Mouse (Mus musculus): ENCODE data around the gene Plekhh3. TPM values are rescaled to one million over a fixed set of nuclear protein-coding genes. Genes with fewer than 3 reads are reported as not detected.

Gene Plekhh3
- polyA plus RNA-seq, 1 experiment from 2014 or later: 3.5 TPM

DNA sequence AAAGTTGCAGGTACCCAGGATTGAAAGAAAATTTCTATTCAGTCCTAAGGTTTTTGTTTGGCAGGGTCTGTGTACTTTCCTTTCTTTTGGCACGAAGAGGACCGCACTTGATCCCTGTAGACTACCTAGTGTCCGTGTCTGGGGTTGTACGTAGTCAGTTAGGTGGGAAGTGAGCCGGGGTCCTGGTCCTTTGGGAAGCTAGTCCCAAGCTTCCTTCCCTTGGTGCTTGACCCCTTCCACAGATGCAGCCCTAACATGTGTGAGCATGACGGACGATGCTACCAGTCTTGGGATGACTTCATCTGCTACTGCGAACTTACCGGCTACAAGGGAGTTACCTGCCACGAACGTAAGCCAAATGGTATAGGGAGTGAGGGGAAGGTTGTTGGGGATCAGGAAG is 10.8 kb upstream of the Plekhh3 start:
- 93% methylated on average over 11 of the region's 11 CpGs for WGBS

GRCm38 (mm10) chr11:101180846-101181740 is 9.9 kb upstream of the Plekhh3 start:
- Histone ChIP-seq H3K27me3 (ENCODE audit: poor library complexity, severe bottlenecking) (peaks cover 71% of the 10 kb centered on the region), H3K9me3 (no peaks in the 10 kb centered on the region), H3K4me1 (peaks cover 38% of the 10 kb centered on the region), H3K36me3 (replicated peaks) (no peaks in the 10 kb centered on the region), H3K4me3 (no peak overlapping the region), H3K27ac (no peak overlapping the region)
- peak; percentile 62 for DNase-seq (ENCODE audit: extremely low spot score, low spot score)
- 40% methylated on average over 10 of the region's 10 CpGs for WGBS

More for the DNA sequence above, 10.8 kb upstream of the Plekhh3 start:
- Histone ChIP-seq H3K9me3 (no peaks in the 10 kb centered on the region), H3K4me1 (peaks cover 29% of the 10 kb centered on the region), H3K27ac (no peak overlapping the region), H3K27me3 (ENCODE audit: poor library complexity, severe bottlenecking) (peaks cover 62% of the 10 kb centered on the region), H3K36me3 (replicated peaks) (no peaks in the 10 kb centered on the region), H3K4me3 (no peak overlapping the region)
- no peak for DNase-seq (ENCODE audit: extremely low spot score, low spot score)

GRCm38 (mm10) chr11:101180261-101180660 is 9.1 kb upstream of the Plekhh3 start:
- Histone ChIP-seq H3K4me1 (peaks cover 46% of the 10 kb centered on the region), H3K27ac (no peak overlapping the region), H3K36me3 (replicated peaks) (no peaks in the 10 kb centered on the region), H3K27me3 (ENCODE audit: poor library complexity, severe bottlenecking) (peaks cover 79% of the 10 kb centered on the region), H3K4me3 (no peak overlapping the region), H3K9me3 (no peaks in the 10 kb centered on the region)
- no peak for DNase-seq (ENCODE audit: extremely low spot score, low spot score)
- WGBS: 69% methylated on average over 17 of the region's 17 CpGs

DNA sequence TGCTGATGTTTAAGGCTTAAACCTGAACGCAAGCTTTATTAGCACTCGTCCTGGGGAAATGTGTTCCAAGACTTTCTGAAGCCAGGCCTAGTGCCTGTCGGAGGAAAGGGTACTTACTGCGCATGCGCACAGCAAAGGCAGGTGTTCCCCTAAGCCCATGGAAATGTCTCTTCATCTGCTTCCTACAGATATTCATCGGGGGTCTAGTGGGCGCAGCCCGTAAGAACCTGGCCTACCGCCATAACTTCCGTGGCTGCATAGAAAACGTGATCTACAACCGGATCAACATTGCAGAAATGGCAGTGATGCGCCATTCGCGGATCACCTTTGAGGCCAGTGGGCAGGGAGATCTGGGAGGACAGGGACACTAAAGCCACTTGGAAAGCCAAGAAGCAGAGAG is 8.2 kb upstream of the Plekhh3 start:
- Histone ChIP-seq H3K9me3 (no peaks in the 10 kb centered on the region), H3K4me3 (no peak overlapping the region), H3K36me3 (replicated peaks) (no peaks in the 10 kb centered on the region), H3K4me1 (peaks cover 53% of the 10 kb centered on the region), H3K27ac (no peak overlapping the region), H3K27me3 (ENCODE audit: poor library complexity, severe bottlenecking) (peaks cover 89% of the 10 kb centered on the region)
- no peak for DNase-seq (ENCODE audit: extremely low spot score, low spot score)
- 81% methylated on average over 15 of the region's 15 CpGs for WGBS

DNA sequence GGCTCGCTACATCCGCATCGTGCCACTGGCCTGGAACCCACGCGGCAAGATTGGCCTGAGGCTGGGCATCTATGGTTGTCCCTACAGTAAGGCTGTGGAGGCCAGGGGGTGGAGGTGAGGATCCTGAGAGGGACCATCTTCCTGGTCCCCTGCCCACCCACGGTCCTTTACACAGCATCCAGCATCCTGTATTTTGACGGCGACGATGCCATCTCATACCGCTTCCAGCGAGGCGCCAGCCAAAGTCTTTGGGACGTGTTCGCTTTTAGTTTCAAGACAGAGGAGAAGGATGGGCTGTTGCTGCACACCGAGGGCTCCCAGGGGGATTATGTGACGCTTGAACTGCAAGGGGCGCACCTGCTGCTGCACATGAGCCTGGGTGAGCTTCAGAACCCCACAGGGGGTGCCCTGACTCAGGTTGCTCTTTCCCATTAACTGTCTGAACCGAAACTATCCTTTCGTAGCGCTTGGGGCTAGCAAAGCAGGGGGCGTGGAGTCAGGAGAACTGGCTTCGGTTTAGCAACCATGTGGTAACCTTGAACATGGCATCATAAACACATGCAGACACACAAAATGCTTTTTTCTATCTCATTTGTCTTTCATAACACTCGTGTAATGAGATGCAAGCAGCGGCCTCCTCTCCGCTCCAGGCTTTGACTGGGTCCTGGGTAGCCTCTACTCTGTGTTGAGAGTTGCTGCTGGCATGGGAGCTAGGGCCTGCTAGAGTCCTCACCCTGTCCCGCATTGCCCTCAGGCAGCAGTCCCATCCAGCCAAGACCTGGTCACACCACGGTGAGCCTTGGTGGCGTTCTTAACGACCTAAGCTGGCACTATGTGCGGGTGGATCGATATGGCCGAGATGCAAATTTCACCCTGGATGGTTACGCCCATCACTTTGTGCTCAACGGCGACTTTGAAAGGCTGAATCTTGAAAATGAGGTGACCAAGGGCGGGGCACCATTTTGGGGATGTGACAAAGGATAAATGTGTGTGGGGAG is 7.2 kb upstream of the Plekhh3 start:
- 49% methylated on average over 36 of the region's 36 CpGs for WGBS

GRCm38 (mm10) chr11:101176933-101177773 is 6.0 kb upstream of the Plekhh3 start:
- 22% methylated on average over 22 of the region's 22 CpGs for WGBS
- no peak for DNase-seq (ENCODE audit: extremely low spot score, low spot score)
- no peaks in the 10 kb centered on the region for H3K36me3 ChIP-seq (replicated peaks)
- no peaks in the 10 kb centered on the region for H3K9me3 ChIP-seq
- peak overlapping the region; percentile 48 for H3K4me3 ChIP-seq
- no peak overlapping the region for H3K27ac ChIP-seq
- peaks cover 68% of the 10 kb centered on the region for H3K4me1 ChIP-seq
- H3K27me3 ChIP-seq (ENCODE audit: poor library complexity, severe bottlenecking): peaks cover 96% of the 10 kb centered on the region

More for the DNA sequence above, 7.2 kb upstream of the Plekhh3 start:
- no peak overlapping the region for H3K27ac ChIP-seq
- H3K36me3 ChIP-seq (replicated peaks): no peaks in the 10 kb centered on the region
- DNase-seq (ENCODE audit: extremely low spot score, low spot score): no peak
- H3K27me3 ChIP-seq (ENCODE audit: poor library complexity, severe bottlenecking): peaks cover 96% of the 10 kb centered on the region
- no peaks in the 10 kb centered on the region for H3K9me3 ChIP-seq
- peak overlapping the region; percentile 28 for H3K4me3 ChIP-seq
- H3K4me1 ChIP-seq: peaks cover 58% of the 10 kb centered on the region

DNA sequence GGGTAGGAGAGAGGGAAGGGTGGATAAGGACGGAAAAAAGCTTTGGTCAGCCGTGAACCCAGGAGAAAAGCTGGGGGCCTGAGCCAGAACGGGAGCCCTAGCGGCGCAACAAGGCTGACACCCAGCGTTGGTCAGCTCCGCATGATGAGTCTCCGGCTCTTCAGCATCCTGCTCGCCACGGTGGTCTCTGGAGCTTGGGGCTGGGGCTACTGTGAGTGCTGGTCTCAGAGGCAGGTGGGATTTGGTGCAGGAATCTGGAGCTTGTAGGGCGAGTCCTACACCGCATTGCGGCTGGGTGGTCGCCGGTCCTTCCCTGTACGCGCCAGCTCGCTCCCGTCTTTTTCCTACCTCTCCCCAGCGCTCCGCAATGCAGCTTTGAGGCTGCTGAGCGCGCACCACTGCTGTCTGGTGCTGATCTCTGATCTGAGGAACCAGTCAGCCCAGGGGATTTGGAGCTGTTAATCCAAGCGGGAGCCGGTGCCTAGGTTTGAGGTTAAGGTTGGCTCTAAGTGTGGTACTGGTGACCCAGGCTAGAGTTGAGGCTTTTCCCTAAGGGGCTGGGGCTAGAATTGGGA is 5.1 kb upstream of the Plekhh3 start:
- Histone ChIP-seq H3K9me3 (no peaks in the 10 kb centered on the region), H3K4me1 (peaks cover 78% of the 10 kb centered on the region), H3K4me3 (peak overlapping the region; percentile 48), H3K36me3 (replicated peaks) (no peaks in the 10 kb centered on the region), H3K27me3 (ENCODE audit: poor library complexity, severe bottlenecking) (peaks cover 92% of the 10 kb centered on the region), H3K27ac (no peak overlapping the region)
- WGBS: 1% methylated on average over 25 of the region's 25 CpGs
- no peak for DNase-seq (ENCODE audit: extremely low spot score, low spot score)

DNA sequence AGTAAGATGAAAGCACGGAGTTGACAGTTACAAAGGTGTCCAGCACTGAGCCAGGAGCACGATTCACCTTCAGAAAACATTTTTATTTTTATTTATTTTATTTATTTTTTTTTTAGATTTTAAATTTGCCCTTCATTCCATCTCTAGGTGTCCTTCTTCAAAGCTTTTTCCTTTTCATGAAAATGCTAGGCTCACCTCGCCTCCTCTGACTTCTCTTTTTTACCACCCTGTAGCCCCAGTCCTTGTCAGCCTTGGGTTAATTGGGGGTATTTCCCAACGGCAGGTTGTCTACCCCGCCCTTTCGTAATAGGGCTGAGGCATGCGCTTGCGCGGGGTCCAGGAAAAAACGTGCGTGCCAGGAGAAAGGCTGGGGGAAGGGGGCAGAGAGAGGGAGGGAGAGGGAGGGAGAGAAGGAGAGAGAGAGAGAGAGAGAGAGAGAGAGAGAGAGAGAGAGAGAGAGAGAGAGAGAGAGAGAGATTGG is 4.5 kb upstream of the Plekhh3 start:
- H3K4me3 ChIP-seq: peak overlapping the region; percentile 48
- no peak for DNase-seq (ENCODE audit: extremely low spot score, low spot score)
- peaks cover 95% of the 10 kb centered on the region for H3K27me3 ChIP-seq (ENCODE audit: poor library complexity, severe bottlenecking)
- no peaks in the 10 kb centered on the region for H3K9me3 ChIP-seq
- H3K4me1 ChIP-seq: peaks cover 81% of the 10 kb centered on the region
- H3K36me3 ChIP-seq (replicated peaks): no peaks in the 10 kb centered on the region
- WGBS: 10% methylated on average over 11 of the region's 11 CpGs
- no peak overlapping the region for H3K27ac ChIP-seq

- Histone ChIP-seq H3K9me3 (no peaks in the 10 kb centered on the region), H3K4me1 (peaks cover 83% of the 10 kb centered on the region), H3K4me3 (peak within 1 kb of the TSS; percentile 48), H3K36me3 (replicated peaks) (no peaks in the 10 kb centered on the region), H3K27ac (peak within 1 kb of the TSS; percentile 75), H3K27me3 (ENCODE audit: poor library complexity, severe bottlenecking) (peaks cover 95% of the 10 kb centered on the region)
- 21% methylated on average over 14 of the region's 14 CpGs for WGBS
- no peak for DNase-seq (ENCODE audit: extremely low spot score, low spot score)
Measured at GRCm38 (mm10) chr11:101174851-101175628, 3.9 kb upstream of the Plekhh3 start, which contains the start of gene Ccr10. Gene Ccr10, minus strand, starts transcription at chr11:101175443.

DNA sequence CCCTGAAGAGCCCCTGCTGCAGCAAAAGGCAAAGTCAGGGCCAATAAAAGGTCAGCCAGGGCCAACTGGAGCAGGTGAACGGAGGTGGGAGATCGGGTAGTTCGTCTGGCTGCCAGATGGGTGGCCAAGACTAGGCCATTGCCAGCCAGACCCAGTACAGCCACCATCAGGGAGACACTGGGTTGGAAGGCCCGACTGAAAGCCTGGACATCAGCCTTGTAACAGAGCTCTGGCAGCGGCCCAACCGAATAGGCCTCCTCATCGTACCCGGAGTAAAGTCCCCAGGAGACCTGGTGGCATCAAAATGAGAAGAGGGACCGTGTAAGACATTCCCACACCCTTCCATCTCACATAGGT is 3.2 kb upstream of the Plekhh3 start:
- Histone ChIP-seq H3K9me3 (no peaks in the 10 kb centered on the region), H3K27me3 (ENCODE audit: poor library complexity, severe bottlenecking) (peaks cover 96% of the 10 kb centered on the region), H3K27ac (peak overlapping the region; percentile 75), H3K4me1 (peaks cover 90% of the 10 kb centered on the region), H3K36me3 (replicated peaks) (no peaks in the 10 kb centered on the region), H3K4me3 (peak overlapping the region; percentile 43)
- no peak for DNase-seq (ENCODE audit: extremely low spot score, low spot score)
- WGBS: 23% methylated on average over 9 of the region's 9 CpGs
